ENCODE assay signal across 8 mouse cellular contexts in the genomic region with DNA sequence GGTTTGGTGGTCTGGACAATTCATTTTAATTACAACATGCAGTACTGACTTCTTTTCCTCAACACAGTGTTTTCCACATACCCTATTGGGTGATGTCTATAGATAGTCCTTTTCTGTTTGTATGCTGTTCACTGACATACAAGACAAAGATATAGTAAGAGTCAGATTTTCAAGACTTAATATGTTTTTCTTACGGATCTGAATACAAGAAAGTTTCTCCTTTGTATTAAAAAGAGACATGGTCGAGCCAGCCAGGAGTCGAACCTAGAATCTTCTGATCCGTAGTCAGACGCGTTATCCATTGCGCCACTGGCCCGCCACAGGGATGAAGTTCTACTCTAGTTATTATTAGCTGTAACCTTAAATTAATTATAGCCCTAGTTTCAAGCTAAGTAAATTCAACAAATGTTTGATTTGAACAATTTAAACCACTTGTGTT. TPM values are rescaled to one million over a fixed set of nuclear protein-coding genes. Genes with fewer than 3 reads are reported as not detected.
A peak's percentile ranks its signal among the peaks of the same experiment; 100 is the strongest.
DNase-seq lines count a peak whose midpoint lies in the region; ATAC-seq and TF ChIP-seq lines count a peak whose summit lies in the region.

No protein-coding gene starts in this region.

- H3K36me3 ChIP-seq in CH12.LX (replicated peaks in 1 of 2; ENCODE audit: control insufficient read depth in 1 of 2, insufficient read depth in 1 of 2, low read length in 1 of 2): no peaks in the 10 kb centered on the region
- no peaks in the 10 kb centered on the region for H3K36me3 ChIP-seq in hindbrain, postnatal 0 days (ENCODE audit: insufficient read depth, low read length)
- H3K36me3 ChIP-seq in liver, embryonic 11.5 days (ENCODE audit: control insufficient read depth, insufficient read depth, low read length): no peaks in the 10 kb centered on the region
- no peaks in the 10 kb centered on the region for H3K36me3 ChIP-seq in midbrain, postnatal 0 days (ENCODE audit: insufficient read depth, low read length)

- H3K4me3 ChIP-seq in CH12.LX (replicated peaks in 1 of 3; ENCODE audit: low read depth in 2 of 3, low read length in 2 of 3, poor library complexity in 1 of 3): peak overlapping the region; percentile 67 to 72 (median 68)
- H3K4me3 ChIP-seq in hindbrain, postnatal 0 days (ENCODE audit: low read length): peak overlapping the region; percentile 45
- peak overlapping the region; percentile 59 for H3K4me3 ChIP-seq in liver, embryonic 11.5 days (ENCODE audit: low read depth, low read length)
- peak overlapping the region; percentile 32 for H3K4me3 ChIP-seq in midbrain, postnatal 0 days (ENCODE audit: low read depth, low read length)

- no peak overlapping the region for H3K27ac ChIP-seq in CH12.LX (ENCODE audit: insufficient read depth, low read depth)
- H3K27ac ChIP-seq in hindbrain, postnatal 0 days: no peak overlapping the region
- 0 out of 2 replicates have a peak overlapping the region, but pooled peaks have one; percentile 43 for H3K27ac ChIP-seq in liver, embryonic 11.5 days (ENCODE audit: low read depth, low read length)
- H3K27ac ChIP-seq in midbrain, postnatal 0 days (ENCODE audit: low read depth, low read length): no peak overlapping the region

- in situ Hi-C loops in CH12.LX (cut with MboI; ENCODE audit: low pct_ligation_motif_present, low pct_unique_long_range_greater_than_20kb, low sequenced_read_pairs): loop anchor here (5.0 to 25.0 kb wide), 3 partner anchors 44 to 846 kb away; a partner anchor contains a TSS

- peak overlapping the region; percentile 91 for H3K4me2 ChIP-seq in CH12.LX (ENCODE audit: insufficient read depth, low read depth, poor library complexity, severe bottlenecking)
- H3K4me2 ChIP-seq in hindbrain, postnatal 0 days (ENCODE audit: low read depth, low read length): peak overlapping the region; percentile 59
- peak overlapping the region; percentile 78 for H3K4me2 ChIP-seq in liver, embryonic 11.5 days
- H3K4me2 ChIP-seq in midbrain, postnatal 0 days (ENCODE audit: low read depth, low read length, poor library complexity, severe bottlenecking): peak overlapping the region; percentile 48

- H3K4me1 ChIP-seq in CH12.LX (ENCODE audit: control insufficient read depth in 1 of 2, insufficient read depth in 2 of 2): peaks cover 0 to 6% of the 10 kb centered on the region in 2 experiments; a peak in 2 of 4 replicates
- 0 out of 2 replicates have a peak, but pooled peaks cover 3% of the 10 kb centered on the region for H3K4me1 ChIP-seq in hindbrain, postnatal 0 days (ENCODE audit: insufficient read depth, low read length)
- H3K4me1 ChIP-seq in liver, embryonic 11.5 days (replicated peaks; ENCODE audit: control insufficient read depth, insufficient read depth, low read length): 0 out of 2 replicates have a peak, but pooled peaks cover 4% of the 10 kb centered on the region
- H3K4me1 ChIP-seq in midbrain, postnatal 0 days (ENCODE audit: insufficient read depth, low read length): no peaks in the 10 kb centered on the region

- peak overlapping the region; percentile 92 for H3K9ac ChIP-seq in CH12.LX (ENCODE audit: insufficient read depth, low read depth)
- no peak overlapping the region for H3K9ac ChIP-seq in hindbrain, postnatal 0 days (replicated peaks; ENCODE audit: low read length)
- peak overlapping the region; percentile 69 for H3K9ac ChIP-seq in liver, embryonic 11.5 days (ENCODE audit: low read depth, low read length)
- no peak overlapping the region for H3K9ac ChIP-seq in midbrain, postnatal 0 days (replicated peaks; ENCODE audit: low read length, poor library complexity, severe bottlenecking)

- H3K9me3 ChIP-seq in CH12.LX (replicated peaks; ENCODE audit: low read length): no peaks in the 10 kb centered on the region
- no peaks in the 10 kb centered on the region for H3K9me3 ChIP-seq in hindbrain, postnatal 0 days (ENCODE audit: low read length)
- H3K9me3 ChIP-seq in liver, embryonic 11.5 days (ENCODE audit: control insufficient read depth, low read length): no peaks in the 10 kb centered on the region
- H3K9me3 ChIP-seq in midbrain, postnatal 0 days (ENCODE audit: low read length): no peaks in the 10 kb centered on the region

- H3K27me3 ChIP-seq in CH12.LX (replicated peaks): peaks cover 13% of the 10 kb centered on the region
- peaks cover 28% of the 10 kb centered on the region for H3K27me3 ChIP-seq in hindbrain, postnatal 0 days (ENCODE audit: insufficient read depth, low read length)
- no peaks in the 10 kb centered on the region for H3K27me3 ChIP-seq in liver, embryonic 11.5 days (replicated peaks; ENCODE audit: control insufficient read depth, insufficient read depth, low read length)
- peaks cover 29% of the 10 kb centered on the region for H3K27me3 ChIP-seq in midbrain, postnatal 0 days (ENCODE audit: insufficient read depth, low read length)

- TF ChIP-seq CTCF in CH12.LX (conservative IDR thresholded peaks at IDR 0.05 in 1 of 2, IDR thresholded peaks at IDR 0.05 in 1 of 2; ENCODE audit: low read depth in 2 of 2, low read length in 2 of 2): no peak
- no peak for TF ChIP-seq CTCF in hindbrain, postnatal 0 days (IDR thresholded peaks at IDR 0.05; ENCODE audit: low read depth)
- no peak for TF ChIP-seq CTCF in midbrain, postnatal 0 days (IDR thresholded peaks at IDR 0.05)

- TF ChIP-seq EP300 in CH12.LX (IDR thresholded peaks at IDR 0.05; ENCODE audit: low read length): no peak

- TF ChIP-seq RAD21 in CH12.LX (IDR thresholded peaks at IDR 0.05; ENCODE audit: low read depth, low read length): no peak

- no peak for TF ChIP-seq POLR2A in CH12.LX (IDR thresholded peaks at IDR 0.05; ENCODE audit: low read depth, low read length)

- 0% methylated on average over 8 of the region's 8 CpGs for WGBS in hindbrain, postnatal 0 days
- WGBS in liver, embryonic 11.5 days: under 1% methylated on average over 8 of the region's 8 CpGs
- WGBS in midbrain, postnatal 0 days: under 1% methylated on average over 8 of the region's 8 CpGs

- DNase-seq in 3T3-L1 (ENCODE audit: low read depth, low spot score) (peak; percentile 87), CH12.LX (ENCODE audit: extremely low read depth) (peak; percentile 76)
- DNase-seq in c-Kit-positive CD71-positive TER-119-positive erythroid progenitor cells, embryonic 14.5 days (ENCODE audit: low spot score): peak; percentile 81
- peak; percentile 41 for DNase-seq in gastrocnemius, postnatal 25 days
- DNase-seq in hindbrain, postnatal 0 days (ENCODE audit: low spot score): peak; percentile 67
- DNase-seq in liver, embryonic 11.5 days (ENCODE audit: low spot score): peak; percentile 72
- DNase-seq in midbrain, postnatal 0 days (ENCODE audit: low spot score): peak; percentile 60
- DNase-seq in thymus, postnatal 4 days: peak; percentile 64

- H3K79me2 ChIP-seq in CH12.LX (replicated peaks; ENCODE audit: control insufficient read depth, extremely low read depth, insufficient read depth, poor library complexity, severe bottlenecking): no peaks in the 10 kb centered on the region

- ATAC-seq in hindbrain, postnatal 0 days: peak; percentile 63
- peak; percentile 84 for ATAC-seq in liver, embryonic 11.5 days (replicated peaks; ENCODE audit: low FRiP score)
- no peak; the same call in 1 of the 2 replicates for ATAC-seq in midbrain, postnatal 0 days (ENCODE audit: low FRiP score)

- dilution Hi-C loops in CH12.LX (cut with MboI; ENCODE audit: extremely low pct_ligation_motif_present, extremely low pct_unique_long_range_greater_than_20kb, low sequenced_read_pairs): no loop called here

RNA-seq across cellular contexts. Expression of a gene that starts 11.4 kb away (rescaled TPM):
- total RNA-seq in CH12.LX (2012; rRNA removed) (0.38 and 0.47 TPM in 2 replicates), CH12.LX (2014; rRNA removed) (0.69 and 1.4 TPM in 2 replicates)
- 0.36 and 0.44 TPM in 2 replicates for polyA plus RNA-seq in CH12.LX (2012; ENCODE audit: insufficient read length, low read depth)
- not detected for total RNA-seq in gastrocnemius, postnatal 25 days (2021)
- not detected in 2 replicates for total RNA-seq in hindbrain, postnatal 0 days (2014; rRNA removed)
- polyA plus RNA-seq in hindbrain, postnatal 0 days (2015; fragmentation: Nextera tagmentation; extraction: Ambion mirVana): not detected in 2 replicates
- 0.48 and 0.86 TPM in 2 replicates for polyA plus RNA-seq in liver, embryonic 11.5 days (2014; fragmentation: Nextera tagmentation; extraction: Ambion mirVana)
- total RNA-seq in midbrain, postnatal 0 days (2014; rRNA removed): 0.09 and 1.6 TPM in 2 replicates
- not detected in 2 replicates for polyA plus RNA-seq in midbrain, postnatal 0 days (2015; fragmentation: Nextera tagmentation; extraction: Ambion mirVana)

RNA-seq across cellular contexts. Expression of a gene that starts 14.4 kb away (rescaled TPM):
- total RNA-seq in CH12.LX (2012; rRNA removed) (628 and 652 TPM in 2 replicates), CH12.LX (2014; rRNA removed) (4.9 and 8.1 TPM in 2 replicates)
- polyA plus RNA-seq in CH12.LX (2012; ENCODE audit: insufficient read length, low read depth): 2.3 and 4.5 TPM in 2 replicates
- total RNA-seq in gastrocnemius, postnatal 25 days (2021): 1 to 10 TPM; 2.9 to 7.7 TPM
- 67.7 and 136 TPM in 2 replicates for total RNA-seq in hindbrain, postnatal 0 days (2014; rRNA removed)
- polyA plus RNA-seq in hindbrain, postnatal 0 days (2015; fragmentation: Nextera tagmentation; extraction: Ambion mirVana): 2.2 and 10.5 TPM in 2 replicates
- polyA plus RNA-seq in liver, embryonic 11.5 days (2014; fragmentation: Nextera tagmentation; extraction: Ambion mirVana): 10.7 and 13.3 TPM in 2 replicates
- 4.5 and 62.6 TPM in 2 replicates for total RNA-seq in midbrain, postnatal 0 days (2014; rRNA removed)
- 6.9 TPM in 1 of 2 replicates, not detected in the other for polyA plus RNA-seq in midbrain, postnatal 0 days (2015; fragmentation: Nextera tagmentation; extraction: Ambion mirVana)

RNA-seq across cellular contexts. Expression of a gene that starts 14.8 kb away (rescaled TPM):
- total RNA-seq in CH12.LX (2012; rRNA removed) (2,586 and 2,636 TPM in 2 replicates), CH12.LX (2014; rRNA removed) (38.2 and 47.2 TPM in 2 replicates)
- polyA plus RNA-seq in CH12.LX (2012; ENCODE audit: insufficient read length, low read depth): 3.7 and 8.1 TPM in 2 replicates
- 10 to 100 TPM; 13.9 to 29.0 TPM for total RNA-seq in gastrocnemius, postnatal 25 days (2021)
- total RNA-seq in hindbrain, postnatal 0 days (2014; rRNA removed): 468 and 587 TPM in 2 replicates
- polyA plus RNA-seq in hindbrain, postnatal 0 days (2015; fragmentation: Nextera tagmentation; extraction: Ambion mirVana): 0.84 and 1.2 TPM in 2 replicates
- 4.1 and 4.6 TPM in 2 replicates for polyA plus RNA-seq in liver, embryonic 11.5 days (2014; fragmentation: Nextera tagmentation; extraction: Ambion mirVana)
- 112 and 321 TPM in 2 replicates for total RNA-seq in midbrain, postnatal 0 days (2014; rRNA removed)
- not detected in 2 replicates for polyA plus RNA-seq in midbrain, postnatal 0 days (2015; fragmentation: Nextera tagmentation; extraction: Ambion mirVana)

RNA-seq across cellular contexts. Expression of a gene that starts 20.2 kb away (rescaled TPM):
- total RNA-seq in CH12.LX (2012; rRNA removed) (768 and 812 TPM in 2 replicates), CH12.LX (2014; rRNA removed) (29.9 and 35.7 TPM in 2 replicates)
- polyA plus RNA-seq in CH12.LX (2012; ENCODE audit: insufficient read length, low read depth): 6.4 TPM in 2 replicates
- 10 to 100 TPM; 30.9 to 31.7 TPM for total RNA-seq in gastrocnemius, postnatal 25 days (2021)
- 20.6 and 39.3 TPM in 2 replicates for total RNA-seq in hindbrain, postnatal 0 days (2014; rRNA removed)
- polyA plus RNA-seq in hindbrain, postnatal 0 days (2015; fragmentation: Nextera tagmentation; extraction: Ambion mirVana): 5.1 and 5.5 TPM in 2 replicates
- polyA plus RNA-seq in liver, embryonic 11.5 days (2014; fragmentation: Nextera tagmentation; extraction: Ambion mirVana): 36.9 and 39.3 TPM in 2 replicates
- 10.0 and 19.2 TPM in 2 replicates for total RNA-seq in midbrain, postnatal 0 days (2014; rRNA removed)
- polyA plus RNA-seq in midbrain, postnatal 0 days (2015; fragmentation: Nextera tagmentation; extraction: Ambion mirVana): 2.2 and 2.5 TPM in 2 replicates

RNA-seq across cellular contexts. Expression of a gene that starts 21.8 kb away (rescaled TPM):
- total RNA-seq in CH12.LX (2012; rRNA removed): 576 and 708 TPM in 2 replicates
- 21.8 and 22.0 TPM in 2 replicates for total RNA-seq in CH12.LX (2014; rRNA removed)
- 7.3 and 13.0 TPM in 2 replicates for polyA plus RNA-seq in CH12.LX (2012; ENCODE audit: insufficient read length, low read depth)
- total RNA-seq in gastrocnemius, postnatal 25 days (2021): 10 to 100 TPM in 1 of 2 experiments, 1 to 10 TPM in 1; 3.5 to 16.1 TPM
- 477 and 856 TPM in 2 replicates for total RNA-seq in hindbrain, postnatal 0 days (2014; rRNA removed)
- polyA plus RNA-seq in hindbrain, postnatal 0 days (2015; fragmentation: Nextera tagmentation; extraction: Ambion mirVana): 13.5 and 16.6 TPM in 2 replicates
- 26.4 and 36.7 TPM in 2 replicates for polyA plus RNA-seq in liver, embryonic 11.5 days (2014; fragmentation: Nextera tagmentation; extraction: Ambion mirVana)
- total RNA-seq in midbrain, postnatal 0 days (2014; rRNA removed): 84.2 and 252 TPM in 2 replicates
- 2.5 TPM in 1 of 2 replicates, not detected in the other for polyA plus RNA-seq in midbrain, postnatal 0 days (2015; fragmentation: Nextera tagmentation; extraction: Ambion mirVana)

Comparison
In these comparisons a context has a peak if more than half of its experiments do, and no peak if none do; other contexts are left out.
1. H3K9ac ChIP-seq: peak in CH12.LX (single experiment) and liver, embryonic 11.5 days (single experiment); none in hindbrain, postnatal 0 days (single experiment) and midbrain, postnatal 0 days (single experiment).
2. Peak in every context shown above with its lines, with median percentiles within 50 percentile points of each other: DNase-seq, H3K4me2 ChIP-seq and H3K4me3 ChIP-seq.